In the genomic region with DNA sequence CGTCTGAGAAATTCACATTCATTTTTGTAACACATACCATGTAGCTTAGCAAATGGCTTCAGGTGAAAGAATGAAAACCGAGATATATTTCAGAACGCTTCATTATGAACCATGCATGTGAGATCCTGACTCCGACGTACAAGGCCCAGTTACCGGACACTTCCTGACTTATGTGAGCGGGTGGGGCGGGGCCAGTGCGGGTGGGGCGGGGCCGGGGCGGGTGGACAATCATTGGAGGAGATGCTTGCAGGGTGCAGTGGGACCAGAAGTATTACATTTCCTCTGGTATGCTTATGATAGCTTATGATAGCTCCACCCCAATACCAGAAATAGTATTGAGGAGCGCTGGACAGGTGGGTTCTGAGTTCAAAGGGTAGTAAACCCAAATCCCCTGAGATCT, we compare ENCODE assay signal across 23 mouse cellular contexts.
DNase-seq lines count a peak whose midpoint lies in the region; ATAC-seq and TF ChIP-seq lines count a peak whose summit lies in the region.
"Had no signal": no experiment of that assay in that cellular context is flagged by ENCODE, and none has a peak within 500 bp of the region (broad histone marks: within the 10 kb centered on the region; RNA-seq: fewer than 3 reads in every experiment).

No protein-coding gene starts in this region.

- H3K36me3 ChIP-seq in CH12.LX (replicated peaks in 1 of 2; ENCODE audit: control insufficient read depth in 1 of 2, insufficient read depth in 1 of 2, low read length in 1 of 2) = peaks cover 10 to 24% of the 10 kb centered on the region in 2 experiments
- H3K36me3 ChIP-seq in macrophage (ENCODE audit: inconsistent target) = peaks cover 12% of the 10 kb centered on the region; the same call in 1 of the 2 replicates
- H3K36me3 ChIP-seq in heart, embryonic 11.5 days (ENCODE audit: control insufficient read depth, insufficient read depth, low read length) = no peaks in the 10 kb centered on the region
- H3K36me3 ChIP-seq: embryonic facial prominence, embryonic 13.5 days; forebrain, embryonic 12.5 days; heart, embryonic 13.5 days; neural tube, embryonic 12.5 days; stomach, embryonic 15.5 days had no signal

- no peak for TF ChIP-seq EP300 in CH12.LX (IDR thresholded peaks at IDR 0.05; ENCODE audit: low read length)

- no peaks in the 10 kb centered on the region for H3K27me3 ChIP-seq in CH12.LX (replicated peaks)
- no peaks in the 10 kb centered on the region for H3K27me3 ChIP-seq in heart, embryonic 11.5 days (ENCODE audit: control insufficient read depth, insufficient read depth, low read length)
- H3K27me3 ChIP-seq: embryonic facial prominence, embryonic 13.5 days; forebrain, embryonic 12.5 days; heart, embryonic 13.5 days; neural tube, embryonic 12.5 days; stomach, embryonic 15.5 days had no signal

- H3K4me3 ChIP-seq in CH12.LX (replicated peaks in 1 of 3; ENCODE audit: low read depth in 2 of 3, low read length in 2 of 3, poor library complexity in 1 of 3) = peak overlapping the region; percentile 52 to 67 (median 60)
- H3K4me3 ChIP-seq in macrophage (ENCODE audit: inconsistent target) = no peak overlapping the region
- H3K4me3 ChIP-seq in heart, embryonic 11.5 days (ENCODE audit: low read depth, low read length) = no peak overlapping the region
- H3K4me3 ChIP-seq: embryonic facial prominence, embryonic 13.5 days; forebrain, embryonic 12.5 days; heart, embryonic 13.5 days; neural tube, embryonic 12.5 days; stomach, embryonic 15.5 days had no signal

- peak; percentile 91 for DNase-seq in A20 (ENCODE audit: low read depth, low spot score)
- peak; percentile 83 for DNase-seq in CH12.LX (ENCODE audit: extremely low read depth)
- peak; percentile 67 for DNase-seq in liver
- no peak for DNase-seq in right cerebral cortex, postnatal 4 days
- DNase-seq: adrenal gland, postnatal 36 days; cerebellum, adult 9-10 months; heart, postnatal 36 days; kidney, adult 18-20 months; kidney, postnatal 25 days; layer of hippocampus, adult 9-11 months; left cerebral cortex, postnatal 4 days; lung, adult 18-20 months; right cerebral cortex, postnatal 14 days had no signal

- H3K79me2 ChIP-seq in CH12.LX (replicated peaks; ENCODE audit: control insufficient read depth, extremely low read depth, insufficient read depth, poor library complexity, severe bottlenecking) (peaks cover 53% of the 10 kb centered on the region), macrophage (ENCODE audit: inconsistent target) (peaks cover 98% of the 10 kb centered on the region)

- no peak for ATAC-seq in frontal cortex, adult (ENCODE audit: low TSS enrichment)
- ATAC-seq in heart, embryonic 11.5 days (replicated peaks; ENCODE audit: insufficient number of reproducible peaks, low FRiP score, low TSS enrichment) = no peak
- ATAC-seq: hindbrain, postnatal 0 days had no signal

- dilution Hi-C loops in CH12.LX (cut with MboI; ENCODE audit: extremely low pct_ligation_motif_present, extremely low pct_unique_long_range_greater_than_20kb, low sequenced_read_pairs) = no loop called here

- H3K27ac ChIP-seq in CH12.LX (ENCODE audit: insufficient read depth, low read depth) (peak overlapping the region; percentile 67), macrophage (peak overlapping the region; percentile 77)
- no peak overlapping the region for H3K27ac ChIP-seq in heart, embryonic 11.5 days (ENCODE audit: low read depth, low read length)
- H3K27ac ChIP-seq: embryonic facial prominence, embryonic 13.5 days; forebrain, embryonic 12.5 days; heart, embryonic 13.5 days; hindbrain, postnatal 0 days; neural tube, embryonic 12.5 days; stomach, embryonic 15.5 days had no signal

- TF ChIP-seq RAD21 in CH12.LX (IDR thresholded peaks at IDR 0.05; ENCODE audit: low read depth, low read length) = no peak

- 79% methylated on average over 13 of the region's 13 CpGs for WGBS in macrophage (ENCODE audit: missing documents)
- whole genome bisulfite sequencing in heart, embryonic 11.5 days (ENCODE audit: insufficient replicate concordance) = 85% methylated on average over 13 of the region's 13 CpGs

- H3K9ac ChIP-seq in CH12.LX (ENCODE audit: insufficient read depth, low read depth) = peak overlapping the region; percentile 85; the same call in 1 of the 2 replicates
- H3K9ac ChIP-seq in heart, embryonic 11.5 days (ENCODE audit: low read depth, low read length) = no peak overlapping the region
- H3K9ac ChIP-seq: embryonic facial prominence, embryonic 13.5 days; forebrain, embryonic 12.5 days; heart, embryonic 13.5 days; neural tube, embryonic 12.5 days; stomach, embryonic 15.5 days had no signal

- peak; percentile 59 for TF ChIP-seq POLR2A in CH12.LX (IDR thresholded peaks at IDR 0.05; ENCODE audit: low read depth, low read length)

- no peak for TF ChIP-seq CTCF in CH12.LX (conservative IDR thresholded peaks at IDR 0.05 in 1 of 2, IDR thresholded peaks at IDR 0.05 in 1 of 2; ENCODE audit: low read depth in 2 of 2, low read length in 2 of 2)

- in situ Hi-C loops in CH12.LX (cut with MboI; ENCODE audit: low pct_ligation_motif_present, low pct_unique_long_range_greater_than_20kb, low sequenced_read_pairs) = no loop called here

- no peaks in the 10 kb centered on the region for H3K9me3 ChIP-seq in CH12.LX (replicated peaks; ENCODE audit: low read length)
- no peaks in the 10 kb centered on the region for H3K9me3 ChIP-seq in heart, embryonic 11.5 days (replicated peaks; ENCODE audit: control insufficient read depth, low read length)
- H3K9me3 ChIP-seq: embryonic facial prominence, embryonic 13.5 days; forebrain, embryonic 12.5 days; heart, embryonic 13.5 days; neural tube, embryonic 12.5 days; stomach, embryonic 15.5 days had no signal

- H3K4me2 ChIP-seq in CH12.LX (ENCODE audit: insufficient read depth, low read depth, poor library complexity, severe bottlenecking) = peak overlapping the region; percentile 71
- no peak overlapping the region for H3K4me2 ChIP-seq in heart, embryonic 11.5 days
- H3K4me2 ChIP-seq: embryonic facial prominence, embryonic 13.5 days; forebrain, embryonic 12.5 days; heart, embryonic 13.5 days; midbrain, embryonic 11.5 days; neural tube, embryonic 12.5 days; stomach, embryonic 15.5 days had no signal

- peaks cover 33 to 54% of the 10 kb centered on the region in 2 experiments for H3K4me1 ChIP-seq in CH12.LX (ENCODE audit: control insufficient read depth in 1 of 2, insufficient read depth in 2 of 2)
- H3K4me1 ChIP-seq in heart, embryonic 11.5 days (ENCODE audit: control insufficient read depth, insufficient read depth, low read length) = peaks cover 5% of the 10 kb centered on the region; the same call in 1 of the 2 replicates

TF ChIP-seq in CH12.LX, 34 proteins besides CTCF, POLR2A, EP300 and RAD21:
- TF ChIP-seq MAZ (IDR thresholded peaks at IDR 0.05; ENCODE audit: low read depth, low read length) (no peak), ZKSCAN1 (IDR thresholded peaks at IDR 0.05; ENCODE audit: borderline replicate concordance, low read depth, low read length) (no peak), MYC (IDR thresholded peaks at IDR 0.05; ENCODE audit: low read depth, low read length) (no peak), BHLHE40 (IDR thresholded peaks at IDR 0.05; ENCODE audit: low read depth, low read length) (no peak), ZMIZ1 (IDR thresholded peaks at IDR 0.05; ENCODE audit: low read depth, low read length) (0 out of 2 replicates have a peak, but pooled peaks have one; percentile 14), ELF1 (IDR thresholded peaks at IDR 0.05; ENCODE audit: low read depth, low read length) (peak; percentile 57; the same call in 1 of the 2 replicates), RCOR1 (conservative IDR thresholded peaks at IDR 0.05; ENCODE audit: low read depth, low read length) (no peak), UBTF (IDR thresholded peaks at IDR 0.05; ENCODE audit: low read depth, low read length) (no peak), JUN (IDR thresholded peaks at IDR 0.05; ENCODE audit: insufficient read depth, low read depth, low read length) (no peak)

Comparison
In these comparisons a context has a peak if more than half of its experiments do, and no peak if none do; other contexts are left out.
1. H3K4me3 ChIP-seq: peak in CH12.LX (3 of 3); none in macrophage (single experiment) and heart, embryonic 11.5 days (single experiment).